Mouse (Mus musculus): ENCODE results near the gene Arhgap15. TPM values are rescaled to one million over a fixed set of nuclear protein-coding genes. Genes with fewer than 3 reads are reported as not detected.

Gene Arhgap15
- polyA plus RNA-seq, 1 experiment from 2014 or later, result 0.60 TPM

DNA sequence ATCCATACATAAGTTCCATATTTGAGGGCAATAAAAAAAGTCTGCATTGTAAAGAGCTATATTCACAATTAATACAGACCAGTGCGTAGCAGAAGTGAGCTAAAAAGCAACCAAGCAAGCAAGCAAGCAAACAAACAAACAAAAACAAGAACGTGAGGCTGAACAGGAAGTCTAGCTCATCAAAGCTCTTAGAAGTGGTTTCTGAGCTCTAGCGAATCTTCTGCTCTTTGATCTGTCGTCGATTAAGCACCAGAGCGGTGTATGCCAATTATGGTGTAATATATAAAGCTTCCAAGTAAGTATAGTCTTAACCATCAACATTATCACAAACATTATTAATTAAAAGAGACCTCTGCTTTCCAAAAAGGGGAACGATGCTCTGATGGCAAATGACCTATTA is 243.9 kb downstream of the Arhgap15 start:
- Histone ChIP-seq H3K27me3 (no peaks in the 10 kb centered on the region), H3K4me2 (replicated peaks) (no peak overlapping the region), H3K9ac (no peak overlapping the region), H3K36me3 (no peaks in the 10 kb centered on the region), H3K27ac (no peak overlapping the region), H3K4me3 (no peak overlapping the region), H3K4me1 (no peaks in the 10 kb centered on the region), H3K9me3 (no peaks in the 10 kb centered on the region)
- 85% methylated on average over 7 of the region's 7 CpGs for WGBS
- no peak for ATAC-seq (ENCODE audit: insufficient number of reproducible peaks, insufficient read depth, low FRiP score, low TSS enrichment)

DNA sequence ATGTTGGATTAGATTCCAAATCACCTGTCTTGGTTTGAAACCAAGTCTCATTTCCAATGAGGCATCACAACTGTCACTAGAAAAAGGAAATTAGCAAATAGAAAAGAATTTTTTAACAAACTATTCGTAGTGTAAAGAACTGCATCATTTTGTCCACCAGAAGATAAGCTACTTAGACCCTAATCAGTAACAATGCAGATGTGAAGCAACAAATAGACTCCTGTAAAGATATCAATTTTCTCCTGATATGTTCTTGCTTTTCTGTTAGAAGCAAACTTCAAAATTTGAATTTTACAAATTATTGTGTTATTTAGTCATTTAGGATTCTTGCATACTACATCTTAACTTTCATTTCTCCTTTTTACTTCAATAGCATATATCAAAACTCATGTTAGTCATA is 253.8 kb downstream of the Arhgap15 start:
- 88% methylated on average over 1 of the region's 1 CpGs for WGBS
- Histone ChIP-seq H3K27me3 (no peaks in the 10 kb centered on the region), H3K4me3 (no peak overlapping the region)

DNA sequence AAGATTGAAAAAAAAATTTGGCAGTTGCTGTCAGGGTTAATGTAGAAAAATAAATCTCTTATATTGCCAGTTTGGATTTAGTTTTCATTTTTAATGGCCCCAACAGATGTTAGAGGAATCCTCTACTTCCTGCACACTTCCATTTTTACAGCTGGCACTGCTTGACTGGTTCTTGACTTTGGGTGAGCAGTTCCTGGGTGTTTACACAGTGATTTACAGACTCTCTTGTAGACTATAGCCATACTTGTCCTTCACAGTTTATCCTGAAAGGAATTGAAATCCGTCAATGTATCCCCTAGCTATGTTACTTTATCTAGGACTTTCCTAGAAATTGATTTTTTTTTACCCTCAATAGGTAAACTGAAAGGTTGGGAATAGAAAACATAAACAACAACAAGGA is 261.6 kb downstream of the Arhgap15 start:
- no peaks in the 10 kb centered on the region for H3K4me1 ChIP-seq
- no peak overlapping the region for H3K4me3 ChIP-seq
- no peaks in the 10 kb centered on the region for H3K27me3 ChIP-seq
- WGBS, result 73% methylated on average over 1 of the region's 1 CpGs
- no peak for ATAC-seq (ENCODE audit: insufficient number of reproducible peaks, insufficient read depth, low FRiP score, low TSS enrichment)
- no peaks in the 10 kb centered on the region for H3K9me3 ChIP-seq
- no peak overlapping the region for H3K4me2 ChIP-seq (replicated peaks)
- H3K9ac ChIP-seq, result no peak overlapping the region
- no peak overlapping the region for H3K27ac ChIP-seq
- no peaks in the 10 kb centered on the region for H3K36me3 ChIP-seq

More for the DNA sequence above, 253.8 kb downstream of the Arhgap15 start:
- no peaks in the 10 kb centered on the region for H3K36me3 ChIP-seq
- H3K9ac ChIP-seq, result no peak overlapping the region
- H3K4me1 ChIP-seq, result no peaks in the 10 kb centered on the region
- H3K4me2 ChIP-seq (replicated peaks), result no peak overlapping the region
- no peak for ATAC-seq (ENCODE audit: insufficient number of reproducible peaks, insufficient read depth, low FRiP score, low TSS enrichment)
- no peak overlapping the region for H3K27ac ChIP-seq
- H3K9me3 ChIP-seq, result no peaks in the 10 kb centered on the region

DNA sequence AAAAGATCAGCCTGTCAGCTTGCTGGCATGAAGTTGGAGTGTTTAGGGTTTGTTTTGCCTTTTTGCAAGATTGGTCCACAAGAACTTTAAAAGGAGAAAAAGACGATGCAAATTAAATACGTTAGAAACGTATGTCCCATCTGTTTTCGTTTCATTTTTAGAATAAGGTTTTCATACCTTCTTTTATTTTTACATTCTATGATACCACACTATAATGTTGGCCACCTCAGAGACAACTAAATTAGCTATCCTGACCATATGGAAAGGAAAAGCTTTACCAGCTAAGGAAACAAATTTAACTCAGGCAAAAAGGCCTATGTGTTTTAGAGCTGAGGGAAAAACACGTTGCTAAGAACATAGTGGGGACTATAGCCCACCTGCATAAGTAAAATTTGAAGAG is 264.8 kb downstream of the Arhgap15 start:
- no peak overlapping the region for H3K27ac ChIP-seq
- H3K4me2 ChIP-seq (replicated peaks), result no peak overlapping the region
- no peaks in the 10 kb centered on the region for H3K4me1 ChIP-seq
- no peaks in the 10 kb centered on the region for H3K9me3 ChIP-seq
- H3K36me3 ChIP-seq, result no peaks in the 10 kb centered on the region
- no peak overlapping the region for H3K4me3 ChIP-seq
- 85% methylated on average over 5 of the region's 5 CpGs for WGBS
- H3K9ac ChIP-seq, result no peak overlapping the region
- no peaks in the 10 kb centered on the region for H3K27me3 ChIP-seq
- no peak for ATAC-seq (ENCODE audit: insufficient number of reproducible peaks, insufficient read depth, low FRiP score, low TSS enrichment)

- no peak overlapping the region for H3K27ac ChIP-seq
- H3K4me3 ChIP-seq, result no peak overlapping the region
- WGBS, result 74% methylated on average over 3 of the region's 3 CpGs
- no peak overlapping the region for H3K9ac ChIP-seq
- no peak overlapping the region for H3K4me2 ChIP-seq (replicated peaks)
- no peaks in the 10 kb centered on the region for H3K4me1 ChIP-seq
- H3K9me3 ChIP-seq, result no peaks in the 10 kb centered on the region
- ATAC-seq (ENCODE audit: insufficient number of reproducible peaks, insufficient read depth, low FRiP score, low TSS enrichment), result no peak
- no peaks in the 10 kb centered on the region for H3K27me3 ChIP-seq
- no peaks in the 10 kb centered on the region for H3K36me3 ChIP-seq
Observed at GRCm38 (mm10) chr2:44016720-44017119, 268.1 kb downstream of the Arhgap15 start.

DNA sequence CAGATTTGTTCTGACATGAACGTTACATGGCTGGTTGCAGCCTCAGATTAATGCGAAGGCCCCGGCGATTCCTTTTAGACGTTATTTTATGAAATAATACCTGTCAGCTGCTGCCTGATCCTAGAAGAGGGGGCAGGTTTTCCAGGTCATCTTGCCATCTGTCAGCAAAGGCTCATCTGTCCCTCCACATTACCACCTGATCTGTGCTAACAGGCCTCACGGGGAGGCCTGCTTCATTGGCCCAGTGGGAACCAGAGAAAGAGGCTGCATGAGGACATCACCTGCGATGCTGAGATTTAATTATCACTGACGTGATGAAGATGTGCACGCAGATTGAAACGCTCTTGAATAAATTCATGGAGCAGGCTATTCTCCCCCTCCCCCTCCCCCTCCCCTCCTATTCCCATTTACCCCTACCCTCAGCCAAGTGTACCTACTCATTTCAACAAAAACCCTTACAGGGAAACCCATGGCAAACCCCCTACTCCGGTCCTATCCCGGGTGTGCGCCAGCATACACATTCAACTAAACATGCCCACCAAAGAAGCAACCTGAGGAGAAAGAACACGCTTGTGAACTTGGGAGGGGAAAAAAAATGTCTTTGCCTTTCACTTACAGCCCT is 268.9 kb downstream of the Arhgap15 start:
- ATAC-seq (ENCODE audit: insufficient number of reproducible peaks, insufficient read depth, low FRiP score, low TSS enrichment), result no peak
- WGBS, result 78% methylated on average over 14 of the region's 14 CpGs
- Histone ChIP-seq H3K4me1 (no peaks in the 10 kb centered on the region), H3K36me3 (no peaks in the 10 kb centered on the region), H3K9ac (no peak overlapping the region), H3K4me3 (no peak overlapping the region), H3K27ac (no peak overlapping the region), H3K9me3 (no peaks in the 10 kb centered on the region), H3K27me3 (no peaks in the 10 kb centered on the region), H3K4me2 (replicated peaks) (no peak overlapping the region)

- WGBS, result 73% methylated on average over 10 of the region's 10 CpGs
- Histone ChIP-seq H3K9me3 (no peaks in the 10 kb centered on the region), H3K4me3 (no peak overlapping the region), H3K4me1 (no peaks in the 10 kb centered on the region), H3K4me2 (replicated peaks) (no peak overlapping the region), H3K9ac (no peak overlapping the region), H3K27ac (no peak overlapping the region), H3K27me3 (no peaks in the 10 kb centered on the region), H3K36me3 (no peaks in the 10 kb centered on the region)
- ATAC-seq (ENCODE audit: insufficient number of reproducible peaks, insufficient read depth, low FRiP score, low TSS enrichment), result no peak
Observed at GRCm38 (mm10) chr2:44018033-44018432, 269.4 kb downstream of the Arhgap15 start.

GRCm38 (mm10) chr2:44024704-44025103 is 276.1 kb downstream of the Arhgap15 start:
- H3K9ac ChIP-seq, result no peak overlapping the region
- WGBS, result 76% methylated on average over 1 of the region's 1 CpGs

DNA sequence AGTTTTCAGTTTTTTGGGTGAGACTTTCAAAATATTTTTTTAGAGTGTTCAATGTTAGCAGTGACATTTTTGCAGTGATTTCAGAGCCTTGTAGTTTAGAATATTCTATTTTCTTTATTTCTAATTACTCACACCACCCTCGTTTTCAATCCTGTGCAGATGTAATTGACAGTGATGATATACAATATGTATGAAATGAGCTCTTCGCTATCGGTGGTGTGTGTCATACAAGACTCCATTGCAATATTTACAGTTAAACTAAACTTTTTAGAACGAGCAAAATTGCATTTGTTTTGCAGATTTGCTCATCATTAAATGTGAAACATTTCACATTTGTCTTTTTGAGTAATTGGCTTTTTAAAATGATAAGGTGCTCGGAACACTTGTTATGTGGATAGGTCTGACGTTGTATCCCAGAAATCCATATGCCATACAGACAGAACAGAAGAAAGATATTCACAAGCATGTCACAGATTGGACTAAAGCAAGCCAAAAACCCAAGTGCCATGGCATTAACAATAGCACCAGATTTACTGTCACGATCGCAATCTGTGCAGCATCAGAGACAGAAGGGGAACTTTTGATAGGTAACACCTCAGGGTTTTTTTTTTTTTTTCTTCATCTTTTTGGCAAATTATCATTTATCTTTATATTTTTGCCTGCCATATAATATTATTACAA is 280.6 kb downstream of the Arhgap15 start:
- ATAC-seq (ENCODE audit: insufficient number of reproducible peaks, insufficient read depth, low FRiP score, low TSS enrichment), result no peak
- WGBS, result 86% methylated on average over 8 of the region's 8 CpGs
- no peak overlapping the region for H3K4me2 ChIP-seq (replicated peaks)
- H3K9ac ChIP-seq, result no peak overlapping the region
- no peaks in the 10 kb centered on the region for H3K9me3 ChIP-seq
- H3K36me3 ChIP-seq, result no peaks in the 10 kb centered on the region
- H3K27me3 ChIP-seq, result no peaks in the 10 kb centered on the region
- H3K4me3 ChIP-seq, result no peak overlapping the region
- H3K4me1 ChIP-seq, result no peaks in the 10 kb centered on the region
- no peak overlapping the region for H3K27ac ChIP-seq

More at GRCm38 (mm10) chr2:44024704-44025103, 276.1 kb downstream of the Arhgap15 start:
- H3K9me3 ChIP-seq, result no peaks in the 10 kb centered on the region
- no peaks in the 10 kb centered on the region for H3K27me3 ChIP-seq
- H3K4me3 ChIP-seq, result no peak overlapping the region
- H3K36me3 ChIP-seq, result no peaks in the 10 kb centered on the region
- H3K4me1 ChIP-seq, result no peaks in the 10 kb centered on the region
- H3K27ac ChIP-seq, result no peak overlapping the region
- no peak for ATAC-seq (ENCODE audit: insufficient number of reproducible peaks, insufficient read depth, low FRiP score, low TSS enrichment)
- no peak overlapping the region for H3K4me2 ChIP-seq (replicated peaks)

- 77% methylated on average over 10 of the region's 10 CpGs for WGBS
- ATAC-seq (ENCODE audit: insufficient number of reproducible peaks, insufficient read depth, low FRiP score, low TSS enrichment), result no peak
Observed at GRCm38 (mm10) chr2:44029865-44030264, 281.2 kb downstream of the Arhgap15 start.

GRCm38 (mm10) chr2:44039522-44040203 is 291.0 kb downstream of the Arhgap15 start:
- WGBS, result 83% methylated on average over 3 of the region's 3 CpGs
- Histone ChIP-seq H3K9ac (no peak overlapping the region), H3K27me3 (no peaks in the 10 kb centered on the region), H3K4me2 (replicated peaks) (no peak overlapping the region), H3K4me1 (no peaks in the 10 kb centered on the region), H3K9me3 (no peaks in the 10 kb centered on the region), H3K27ac (no peak overlapping the region), H3K36me3 (no peaks in the 10 kb centered on the region), H3K4me3 (no peak overlapping the region)
- no peak for ATAC-seq (ENCODE audit: insufficient number of reproducible peaks, insufficient read depth, low FRiP score, low TSS enrichment)

More at GRCm38 (mm10) chr2:44029865-44030264, 281.2 kb downstream of the Arhgap15 start:
- Histone ChIP-seq H3K4me2 (replicated peaks) (no peak overlapping the region), H3K9ac (no peak overlapping the region), H3K27ac (no peak overlapping the region), H3K9me3 (no peaks in the 10 kb centered on the region), H3K36me3 (no peaks in the 10 kb centered on the region), H3K4me3 (no peak overlapping the region), H3K4me1 (no peaks in the 10 kb centered on the region), H3K27me3 (no peaks in the 10 kb centered on the region)

DNA sequence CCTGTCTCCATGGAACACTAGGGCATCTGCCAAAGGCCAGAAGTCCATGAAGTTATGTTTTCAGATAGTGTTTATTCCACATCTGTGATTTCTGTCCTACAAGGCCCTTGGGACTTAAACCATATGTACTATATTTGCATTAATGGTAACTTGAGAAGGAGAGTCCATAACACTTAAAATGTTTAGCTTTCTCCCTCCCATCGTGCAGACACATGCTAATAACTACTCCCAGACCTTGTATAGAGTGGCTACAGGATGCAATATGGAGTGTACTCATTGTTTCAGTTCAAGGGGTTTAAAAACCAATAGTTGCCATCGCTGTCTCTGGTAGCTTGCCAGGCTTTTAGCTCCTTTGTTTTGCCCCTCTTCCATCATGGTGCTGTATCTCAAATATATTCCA is 295.5 kb downstream of the Arhgap15 start:
- no peak overlapping the region for H3K9ac ChIP-seq
- 33% methylated on average over 2 of the region's 2 CpGs for WGBS
- ATAC-seq (ENCODE audit: insufficient number of reproducible peaks, insufficient read depth, low FRiP score, low TSS enrichment), result no peak

More for the DNA sequence above, 295.5 kb downstream of the Arhgap15 start:
- Histone ChIP-seq H3K4me2 (replicated peaks) (no peak overlapping the region), H3K27ac (no peak overlapping the region), H3K4me1 (no peaks in the 10 kb centered on the region), H3K36me3 (no peaks in the 10 kb centered on the region), H3K4me3 (no peak overlapping the region), H3K27me3 (no peaks in the 10 kb centered on the region), H3K9me3 (no peaks in the 10 kb centered on the region)
